Mouse (Mus musculus) lung, postnatal 25 days (tissue): ENCODE data around the gene Tmpo.

ENCODE experiments used
- DNase-seq: peaks from one replicate; pipeline ENCODE4 v3.0.0; 2022; ENCODE audit warnings: low spot score

The Tmpo gene

GRCm38 (mm10) chr10:91156338-91156737 lies 24.8 kb downstream of the Tmpo start:
- DNase-seq = peak; percentile 32

DNA sequence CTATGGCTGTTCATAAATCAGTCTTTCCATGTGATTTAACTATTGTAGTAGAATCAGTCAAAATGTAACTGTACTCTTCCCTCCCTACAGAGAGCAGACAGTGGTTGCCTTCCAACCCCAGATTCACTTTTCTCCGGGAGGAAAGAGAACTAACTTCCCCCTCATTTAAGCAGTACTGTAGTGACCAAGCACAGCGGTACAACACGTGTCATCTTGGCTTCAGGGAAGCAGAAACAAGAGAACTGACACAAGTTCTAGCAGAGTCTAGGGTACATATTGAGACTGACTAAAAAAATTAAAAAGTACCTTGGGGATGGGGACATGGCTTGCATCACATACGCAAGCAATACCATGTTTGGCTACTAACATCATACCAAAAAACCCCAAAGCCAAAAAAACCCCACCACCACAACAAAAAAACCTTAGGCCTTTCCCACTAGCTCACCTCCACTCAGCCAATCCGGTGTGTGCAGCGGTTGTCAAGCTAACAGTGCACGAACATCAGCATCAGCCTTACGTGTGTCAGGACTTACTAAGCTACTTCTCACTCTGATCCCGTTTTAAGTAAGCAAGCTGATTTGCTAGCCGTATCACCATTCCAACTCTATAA lies 27.1 kb downstream of the Tmpo start:
- DNase-seq = no peak

- DNase-seq = no peak
Measured at GRCm38 (mm10) chr10:91145413-91145812, 35.7 kb downstream of the Tmpo start.

- no peak for DNase-seq
Measured at GRCm38 (mm10) chr10:91143313-91144230, 37.5 kb downstream of the Tmpo start.

GRCm38 (mm10) chr10:91142654-91143191 lies 38.4 kb downstream of the Tmpo start:
- DNase-seq = no peak

DNA sequence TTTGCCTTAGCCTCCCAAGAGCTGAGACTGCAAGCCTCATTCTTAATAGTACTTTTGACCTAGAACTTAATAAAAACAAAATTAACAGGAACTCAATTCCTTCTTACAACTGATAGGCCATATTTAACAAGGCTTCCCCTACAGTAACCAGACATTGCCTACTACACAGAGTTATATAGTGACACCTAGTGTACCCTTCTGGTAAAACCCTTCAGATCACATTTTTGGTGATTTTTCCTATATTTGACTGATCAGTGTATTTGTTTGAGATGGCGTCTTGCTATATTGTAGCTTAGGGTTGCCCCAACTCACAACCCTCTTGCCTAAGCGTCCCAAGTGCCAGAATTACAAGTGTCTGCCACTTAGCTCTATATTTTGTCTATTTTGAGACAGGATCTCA lies 39.6 kb downstream of the Tmpo start:
- DNase-seq = peak; percentile 17

DNA sequence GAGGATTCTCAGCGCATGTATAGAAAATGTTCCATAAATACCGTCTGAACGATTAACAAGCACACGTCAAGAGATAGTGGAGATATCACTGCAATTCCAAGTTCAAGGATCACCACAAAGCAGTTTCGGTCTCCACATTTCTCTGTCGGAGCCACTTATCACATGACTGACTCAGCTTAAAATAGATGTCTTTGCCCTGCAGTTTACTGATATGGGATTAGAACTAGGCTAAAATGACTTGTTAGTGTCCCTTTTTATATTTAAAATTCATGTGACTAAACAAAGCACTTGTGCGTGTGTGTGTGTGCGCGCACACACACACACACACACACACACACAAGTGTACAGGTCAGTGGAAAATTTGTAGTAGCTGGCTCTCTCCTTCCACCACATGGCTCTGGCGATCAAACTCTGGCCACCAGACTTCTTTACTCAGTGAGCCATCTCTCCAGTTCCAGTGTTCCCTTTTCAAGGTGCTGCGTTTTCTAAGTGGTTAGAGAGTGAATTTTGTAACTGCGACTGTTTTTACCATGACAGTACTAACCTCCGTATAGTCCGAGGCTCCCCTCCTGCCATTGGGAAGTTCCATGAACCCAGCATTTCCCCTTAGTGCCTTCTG lies 41.9 kb downstream of the Tmpo start:
- DNase-seq = no peak

DNA sequence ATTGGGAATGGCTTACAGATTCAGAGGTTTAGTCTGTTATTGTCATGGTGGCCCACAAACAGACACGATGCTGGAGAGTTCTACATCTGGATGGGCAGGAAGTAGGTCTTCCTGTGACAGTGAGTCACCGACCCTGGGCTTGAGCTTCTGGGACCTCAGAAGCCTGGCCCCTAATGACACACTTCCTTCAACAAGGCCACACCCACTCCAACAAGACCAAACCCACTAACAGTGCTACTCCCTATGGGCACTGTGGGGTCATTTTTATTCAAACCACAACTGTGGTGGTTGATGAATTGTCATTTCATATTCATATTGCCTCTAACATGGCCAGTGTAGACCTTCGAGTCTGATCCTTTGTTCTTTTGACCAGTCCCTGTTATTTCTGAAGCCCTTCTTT lies 42.8 kb downstream of the Tmpo start:
- DNase-seq = peak; percentile 10

DNA sequence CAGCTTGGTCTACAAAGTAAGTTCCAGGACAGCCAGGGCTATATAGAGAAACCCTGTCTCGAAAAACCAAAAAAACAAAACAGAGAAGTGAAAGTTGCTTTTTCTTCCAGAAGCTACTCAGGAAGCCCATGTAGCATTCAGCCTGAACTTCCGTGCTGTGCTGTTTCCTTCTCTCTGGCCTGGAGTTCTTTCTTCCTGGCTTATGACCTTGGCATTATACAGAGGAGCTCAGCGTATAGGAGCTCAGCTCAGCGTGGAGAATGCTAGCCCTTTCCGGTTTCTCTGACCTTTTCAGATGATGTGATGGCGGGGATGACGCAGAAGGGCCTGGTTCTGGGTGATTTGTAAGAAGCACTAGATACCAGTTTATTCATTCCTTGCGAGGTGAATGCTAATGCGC lies 43.7 kb downstream of the Tmpo start:
- no peak for DNase-seq

DNA sequence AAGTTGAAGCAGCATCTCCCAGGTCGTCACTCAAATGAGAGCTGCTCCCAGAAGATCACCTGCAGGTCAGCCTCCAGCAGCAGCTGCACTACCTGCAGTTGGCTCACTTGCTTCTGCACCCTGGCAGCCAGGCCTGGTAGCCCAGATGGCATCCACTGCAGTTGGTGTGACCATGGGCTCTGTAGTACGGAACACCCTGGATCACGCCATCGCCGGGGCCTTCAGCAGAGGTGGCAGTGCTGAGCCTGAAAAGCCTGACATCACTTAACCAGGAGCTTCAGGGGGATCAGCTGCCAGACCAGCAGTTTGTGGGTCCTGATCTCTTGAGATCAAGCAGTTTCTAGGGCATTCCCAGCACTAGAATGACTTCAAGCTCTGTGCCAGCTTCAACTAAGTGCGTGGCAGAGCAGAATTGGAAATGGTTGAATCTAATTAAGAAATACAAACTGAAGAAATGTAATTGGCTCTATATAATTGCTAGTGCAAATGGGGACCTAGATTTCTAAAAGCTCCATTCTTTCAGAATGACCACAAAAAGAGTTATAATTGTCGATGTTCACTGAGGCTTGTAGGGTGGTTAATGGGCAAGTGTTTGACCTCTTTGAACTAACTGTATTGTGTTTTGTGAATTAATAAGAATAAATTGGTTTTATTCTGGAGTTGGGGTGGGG lies 45.7 kb downstream of the Tmpo start:
- no peak for DNase-seq

DNA sequence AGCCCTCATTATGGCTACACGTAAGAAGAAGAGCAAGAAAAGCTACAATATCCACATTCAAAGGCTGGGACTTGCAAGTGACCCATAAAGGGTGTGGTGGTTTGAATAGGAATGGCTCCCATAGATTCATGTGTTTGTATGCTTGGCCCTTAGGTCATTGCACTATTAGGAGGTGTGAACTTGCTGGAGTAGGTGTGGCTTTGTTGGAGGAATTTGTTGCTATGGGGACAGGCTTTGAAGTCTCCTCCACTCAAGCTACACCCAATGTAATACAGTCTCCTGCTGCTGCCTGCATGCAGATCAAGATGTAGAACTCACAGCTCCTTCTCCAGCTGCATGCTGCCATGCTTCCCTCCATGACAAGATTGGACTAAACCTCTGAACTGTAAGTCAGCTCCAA lies 49.5 kb downstream of the Tmpo start:
- no peak for DNase-seq

- no peak for DNase-seq
Measured at GRCm38 (mm10) chr10:91130792-91131191, 50.3 kb downstream of the Tmpo start.

GRCm38 (mm10) chr10:91128551-91129160 lies 52.5 kb downstream of the Tmpo start:
- no peak for DNase-seq

DNA sequence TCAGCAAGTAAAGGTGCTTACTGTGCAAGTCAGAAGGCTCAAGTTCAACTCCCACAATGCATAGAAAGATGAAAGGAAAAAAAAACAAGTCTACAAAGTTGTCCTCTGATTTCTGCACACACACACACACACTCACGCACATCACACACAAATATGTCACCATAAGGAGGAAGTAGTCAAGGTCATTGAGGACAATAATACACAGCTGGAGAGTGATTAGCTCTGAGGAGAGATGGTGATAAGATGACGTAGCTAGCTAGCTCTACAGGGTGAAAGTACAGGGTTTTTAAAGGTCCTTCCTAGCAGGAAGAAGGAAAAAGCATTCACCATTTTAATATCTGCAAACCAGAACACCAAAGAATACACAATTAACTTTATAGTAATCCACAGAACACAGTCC lies 53.7 kb downstream of the Tmpo start:
- no peak for DNase-seq

DNA sequence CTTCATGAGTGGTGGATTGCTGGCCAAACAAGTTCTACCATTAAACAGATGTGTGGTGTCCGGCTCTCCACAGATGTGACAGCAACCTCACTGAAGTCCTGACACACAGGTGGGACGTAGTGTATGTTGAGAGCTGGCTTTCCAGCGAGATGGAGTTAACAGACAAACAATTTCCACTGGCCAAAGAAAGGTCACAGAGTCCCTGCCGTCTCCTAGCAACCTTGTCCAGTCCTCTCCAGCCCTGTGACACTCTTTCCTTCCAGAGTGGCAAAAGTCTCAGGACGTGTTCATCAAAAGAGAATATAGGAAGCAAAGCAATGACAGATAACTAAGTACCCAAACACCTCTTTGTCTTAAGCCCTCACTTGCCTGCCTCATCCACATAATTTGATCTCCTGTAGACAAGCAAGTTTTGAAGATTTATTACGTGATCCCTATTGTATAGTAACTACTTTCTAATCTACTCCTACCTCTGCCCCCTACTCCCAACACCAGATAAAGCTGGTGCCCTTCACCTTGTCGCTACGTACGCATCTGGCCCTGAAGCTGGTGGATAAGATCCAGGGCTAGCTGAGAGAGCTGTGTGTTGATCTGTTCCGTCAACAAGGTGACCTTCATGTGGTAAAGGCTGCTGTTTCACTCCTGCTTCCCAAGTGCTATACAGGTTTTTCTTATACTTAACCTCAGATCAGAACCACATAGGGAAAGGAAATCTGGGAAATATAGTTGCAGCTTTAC lies 54.3 kb downstream of the Tmpo start:
- DNase-seq = no peak

DNA sequence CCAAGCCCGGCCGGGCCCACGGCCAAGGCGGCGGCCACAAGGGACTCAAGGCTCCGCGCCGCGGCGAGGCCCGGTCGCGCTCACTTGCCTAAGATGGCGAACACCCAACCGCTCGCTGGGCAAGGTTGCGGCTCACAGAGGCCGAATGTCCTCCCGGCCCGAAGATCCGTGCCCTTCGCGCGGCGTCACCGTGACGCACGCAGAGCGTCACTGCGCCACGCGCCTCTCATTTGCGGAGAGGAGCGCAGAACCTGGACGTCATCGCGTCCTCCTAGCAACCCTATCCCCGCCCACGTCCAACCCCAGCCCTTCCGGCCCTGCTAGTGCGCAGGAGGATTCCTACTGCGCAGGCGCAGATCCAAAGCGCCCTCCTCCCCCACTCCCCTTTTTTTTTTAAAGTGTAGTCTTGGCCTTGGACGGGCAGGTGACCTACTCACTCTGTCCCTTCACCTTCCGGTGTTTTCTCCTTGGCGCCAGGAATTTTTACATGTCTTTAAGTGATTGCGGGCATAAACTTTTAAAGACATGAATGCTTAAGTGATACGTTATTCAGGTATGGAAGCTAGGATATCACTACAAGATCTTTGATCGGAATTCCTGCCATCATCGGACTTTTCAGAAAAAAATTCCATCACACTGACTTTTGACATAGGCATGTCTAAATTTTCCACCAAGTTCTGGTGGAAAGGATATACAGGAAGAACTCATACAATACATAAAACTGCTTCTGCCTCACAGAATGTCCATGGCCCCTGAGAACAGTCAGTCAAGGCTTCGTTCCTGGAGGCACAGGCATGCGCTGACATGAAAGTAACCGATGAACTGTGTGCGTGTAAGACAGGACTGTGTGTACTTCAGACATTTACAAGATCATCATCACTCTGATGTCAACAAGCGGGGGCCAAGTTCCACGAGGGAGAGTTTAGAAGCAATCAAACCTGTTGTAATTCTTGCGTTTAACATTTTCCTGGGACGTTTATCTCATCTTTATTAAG lies 57.0 kb downstream of the Tmpo start, which contains the start of gene Slc25a3:
Slc25a3 (minus strand) TSS at position 232 of the 995 bp plus-strand sequence.
- DNase-seq = peak; percentile 99

- DNase-seq = peak; percentile 41
Measured at GRCm38 (mm10) chr10:91123281-91123827, 57.8 kb downstream of the Tmpo start.

- DNase-seq = no peak
Measured at GRCm38 (mm10) chr10:91122646-91123045, 58.5 kb downstream of the Tmpo start.

DNA sequence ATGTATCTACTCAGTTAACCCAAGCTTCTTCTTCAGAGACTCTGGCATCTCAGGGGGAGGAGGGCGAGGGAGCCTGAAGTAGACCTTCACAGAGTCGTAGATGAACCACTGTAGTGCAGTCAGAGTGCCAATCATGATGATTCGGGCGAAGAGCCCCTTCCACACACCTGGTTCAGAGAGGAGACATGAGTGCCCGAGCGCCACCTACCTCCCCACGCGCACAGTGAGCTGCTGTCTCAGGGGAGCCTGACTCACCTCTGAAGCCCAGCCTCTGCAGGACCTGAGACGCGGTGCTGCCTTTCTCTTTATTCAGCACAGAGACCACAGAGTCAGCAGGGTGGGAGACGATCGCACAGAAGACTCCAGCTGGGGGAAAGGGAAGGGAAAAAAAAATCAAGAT lies 64.2 kb downstream of the Tmpo start:
- no peak for DNase-seq
